Mouse (Mus musculus) mesoderm, embryonic 11.5 days (tissue): ENCODE data around the gene Sgcg.

Source experiments
- DNase-seq: peaks from one replicate; pipeline ENCODE4 v3.0.0-alpha.2; 2012; ENCODE audit warnings: low read depth, low spot score

The Sgcg gene

GRCm38 (mm10) chr14:61258352-61258751 is at the start of gene Sgcg:
Gene Sgcg (minus strand): TSS chr14:61258490.
- no peak for DNase-seq

- no peak for DNase-seq
Measured at GRCm38 (mm10) chr14:61303969-61304609, 45.8 kb upstream of the Sgcg start.

- DNase-seq: no peak
Measured at GRCm38 (mm10) chr14:61302428-61302827, 44.1 kb upstream of the Sgcg start.

GRCm38 (mm10) chr14:61301323-61301722 is 43.0 kb upstream of the Sgcg start:
- no peak for DNase-seq

- DNase-seq: no peak
Measured at GRCm38 (mm10) chr14:61299810-61300209, 41.5 kb upstream of the Sgcg start.

- DNase-seq: peak; percentile 77
Measured at GRCm38 (mm10) chr14:61294738-61295079, 36.4 kb upstream of the Sgcg start.

GRCm38 (mm10) chr14:61293884-61294737 is 35.8 kb upstream of the Sgcg start:
- peak; percentile 66 for DNase-seq

GRCm38 (mm10) chr14:61290664-61291063 is 32.4 kb upstream of the Sgcg start:
- DNase-seq: no peak

GRCm38 (mm10) chr14:61288606-61289286 is 30.5 kb upstream of the Sgcg start:
- no peak for DNase-seq

GRCm38 (mm10) chr14:61278676-61279300 is 20.5 kb upstream of the Sgcg start:
- no peak for DNase-seq

GRCm38 (mm10) chr14:61277285-61277684 is 19.0 kb upstream of the Sgcg start:
- DNase-seq: peak; percentile 32

GRCm38 (mm10) chr14:61274414-61275198 is 16.3 kb upstream of the Sgcg start:
- DNase-seq: no peak

- DNase-seq: no peak
Measured at GRCm38 (mm10) chr14:61267908-61268475, 9.7 kb upstream of the Sgcg start.

GRCm38 (mm10) chr14:61259084-61259483 is 794 bp upstream of the Sgcg start:
- DNase-seq: no peak

GRCm38 (mm10) chr14:61252596-61253388 is 5.5 kb downstream of the Sgcg start:
- DNase-seq: no peak

- DNase-seq: no peak
Measured at GRCm38 (mm10) chr14:61246444-61246843, 11.8 kb downstream of the Sgcg start.

GRCm38 (mm10) chr14:61242611-61243010 is 15.7 kb downstream of the Sgcg start:
- DNase-seq: peak; percentile 57

- DNase-seq: no peak
Measured at GRCm38 (mm10) chr14:61238751-61239150, 19.5 kb downstream of the Sgcg start.

GRCm38 (mm10) chr14:61237101-61237654 is 21.1 kb downstream of the Sgcg start:
- DNase-seq: no peak
